Mouse (Mus musculus) neutrophil, adult 83 days (primary cell): ENCODE data around the gene Fgfr2. TPM values are rescaled to one million over a fixed set of nuclear protein-coding genes. Genes with fewer than 3 reads are reported as not detected.

Experiments
- total RNA-seq, 2 experiments: library from RNA; stranded (reverse); gene quantifications; one replicate each; pipeline ENCODE4 v1.2.4; 2023

Fgfr2 gene
- total RNA-seq = under 1 TPM; 0.57 to 0.82 TPM

DNA sequence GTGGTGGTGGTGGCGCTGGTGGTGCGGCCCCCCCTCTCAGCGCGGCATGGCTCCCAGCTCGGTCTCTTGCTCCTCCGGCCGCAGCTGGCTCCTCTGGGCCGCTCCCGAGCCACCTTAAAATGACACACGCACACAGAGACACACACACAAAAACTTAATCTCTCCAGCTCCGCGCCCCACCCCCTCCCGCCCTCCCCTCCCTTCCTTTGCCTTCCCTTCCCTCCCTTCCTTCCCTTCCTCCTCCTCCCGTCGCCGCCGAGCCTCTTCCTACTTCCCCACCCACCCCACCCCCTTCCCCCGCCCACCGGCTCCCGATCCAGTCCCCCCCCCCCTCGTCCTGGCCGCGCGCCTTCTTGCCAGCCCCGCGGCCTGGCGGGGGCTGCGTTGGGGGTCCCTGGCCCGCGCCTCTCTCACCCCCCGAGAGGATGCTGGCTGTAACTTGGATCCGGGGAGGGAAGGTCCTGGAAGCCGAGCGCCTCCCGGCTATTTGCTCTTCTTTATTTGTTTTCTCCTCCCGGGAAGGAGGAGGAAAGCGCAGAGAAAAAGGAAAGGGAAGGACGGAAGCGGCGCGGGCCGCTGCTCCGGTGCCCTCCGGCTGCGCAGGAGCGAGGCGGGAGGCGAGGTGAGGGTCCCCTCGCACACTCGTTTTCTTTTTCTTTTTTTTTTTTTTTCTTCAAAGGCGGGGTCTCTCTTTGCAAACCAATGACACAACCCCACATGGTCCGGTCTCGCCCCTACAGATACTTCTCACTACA, at the start of gene Fgfr2:
Fgfr2 (minus strand) TSS at position 107 of the 755 bp plus-strand sequence.

DNA sequence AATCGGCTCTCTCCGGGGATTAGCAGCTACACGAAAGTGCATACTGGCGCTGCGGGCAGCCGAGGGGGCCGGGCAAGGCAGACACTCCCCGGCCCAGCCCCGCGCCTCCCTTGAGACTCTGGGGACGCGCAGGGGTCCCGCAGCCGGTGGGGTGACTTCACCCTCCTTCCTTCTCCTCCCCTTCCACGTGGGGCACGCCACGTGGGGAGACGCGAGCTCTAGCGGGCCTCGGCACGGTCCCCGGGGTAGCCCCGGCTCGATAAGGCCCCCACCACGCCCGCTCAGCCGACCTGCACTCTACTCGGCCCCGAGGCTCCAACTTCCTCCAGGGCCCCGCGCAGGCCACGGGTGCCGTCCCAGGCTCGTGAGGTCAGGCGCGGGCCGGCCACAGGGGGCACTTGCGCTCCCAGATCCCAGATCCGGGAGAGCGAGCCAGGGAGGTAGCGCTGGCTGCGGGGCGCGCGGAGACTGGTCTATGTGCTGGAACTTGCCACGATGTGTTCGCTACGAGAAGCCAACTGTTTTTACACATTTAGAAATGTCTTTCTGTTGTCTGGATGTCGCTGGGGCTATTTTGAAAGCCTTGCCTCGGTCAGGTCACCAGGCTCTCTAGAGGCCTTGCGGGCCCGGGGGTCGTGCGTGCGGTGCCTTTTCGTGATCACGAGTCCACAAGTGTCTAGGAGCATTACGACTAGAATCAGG, 1.0 kb upstream of the Fgfr2 start, which contains the start of gene Ctbp2:
Ctbp2 (minus strand) TSS at position 356 of the 702 bp plus-strand sequence.

DNA sequence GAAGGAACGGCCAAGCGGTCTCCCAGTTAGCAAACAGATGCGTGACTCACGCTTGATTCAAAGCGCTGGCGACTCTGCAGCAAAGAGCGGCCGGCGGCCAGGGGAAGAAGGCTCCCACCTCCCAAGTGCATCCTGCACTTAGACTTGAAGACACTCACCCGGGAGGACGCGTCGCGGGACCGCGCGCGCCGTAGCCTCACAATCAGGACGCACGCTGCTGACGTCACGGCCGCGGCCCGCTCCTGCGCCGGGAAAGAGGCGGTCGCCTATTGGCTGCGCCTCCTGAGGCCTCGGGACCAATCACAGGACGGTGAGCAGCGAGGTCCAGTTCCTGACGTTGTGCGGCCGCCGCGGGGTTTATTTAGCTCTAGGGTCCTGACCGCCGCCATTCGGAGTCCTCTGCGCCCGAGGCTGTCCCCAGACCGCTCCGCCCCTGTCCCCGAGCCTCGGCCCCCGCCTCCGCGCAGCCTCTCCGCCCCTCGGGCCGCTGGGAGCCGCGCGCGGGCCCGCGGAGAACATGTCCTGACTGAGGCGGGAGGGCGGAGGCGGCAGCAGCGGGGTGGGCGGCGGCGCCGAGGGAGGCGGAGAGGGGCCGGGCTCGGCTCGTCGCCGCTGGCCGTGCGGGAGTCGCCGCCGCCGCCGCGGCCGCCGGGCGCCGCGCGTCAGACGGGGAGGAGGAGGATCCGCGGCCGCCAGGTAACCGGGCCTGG, 192.1 kb downstream of the Fgfr2 start, which contains the start of gene Zranb1:
Zranb1 (plus strand) TSS at position 293 of the 710 bp plus-strand sequence.

DNA sequence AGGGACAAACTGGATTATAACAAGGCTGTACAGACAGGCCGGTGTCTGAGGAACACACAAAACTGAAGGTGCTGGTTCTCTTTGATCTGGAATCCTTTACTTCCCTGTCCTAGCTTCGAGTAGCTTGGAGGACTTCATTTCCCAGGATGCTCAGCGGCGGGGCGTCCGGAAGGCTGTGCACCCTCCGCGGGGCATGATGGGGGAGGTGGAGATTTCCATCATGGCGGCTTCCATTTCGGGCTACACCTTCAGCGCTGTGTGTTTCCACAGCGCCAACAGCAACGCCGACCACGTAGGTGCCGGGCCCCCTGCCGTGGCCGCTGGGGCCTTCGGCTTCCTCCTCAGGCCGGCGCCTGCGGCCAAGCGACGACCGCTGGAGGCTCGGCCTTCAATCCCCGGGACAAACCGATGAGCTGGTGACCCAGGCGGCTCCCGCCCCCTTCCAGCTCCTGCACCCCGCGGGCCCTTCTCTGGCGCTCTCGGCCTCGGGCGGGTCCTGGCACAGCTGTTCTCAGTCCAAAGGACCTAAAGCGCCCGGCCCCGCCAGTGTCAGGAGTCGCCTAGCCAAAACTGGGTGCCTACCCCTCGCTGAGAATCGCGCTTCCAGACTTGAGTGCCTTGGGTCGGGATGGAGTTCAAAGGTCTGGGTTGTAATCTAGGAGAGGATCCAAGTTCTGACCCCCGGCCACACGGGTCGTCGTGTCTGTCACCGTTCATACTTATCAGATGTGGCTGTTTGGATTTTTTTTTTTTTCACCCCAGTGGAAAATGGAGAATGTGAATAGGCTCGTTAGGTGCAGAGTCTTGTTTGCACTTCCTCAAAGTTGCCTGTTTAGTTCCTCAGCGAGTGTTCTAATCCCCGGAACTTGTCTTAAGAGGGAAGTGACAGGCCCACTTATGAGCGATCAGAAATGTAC, 263.9 kb downstream of the Fgfr2 start, which contains the start of gene Abraxas2:
Abraxas2 (plus strand) TSS at position 184 of the 917 bp plus-strand sequence.

DNA sequence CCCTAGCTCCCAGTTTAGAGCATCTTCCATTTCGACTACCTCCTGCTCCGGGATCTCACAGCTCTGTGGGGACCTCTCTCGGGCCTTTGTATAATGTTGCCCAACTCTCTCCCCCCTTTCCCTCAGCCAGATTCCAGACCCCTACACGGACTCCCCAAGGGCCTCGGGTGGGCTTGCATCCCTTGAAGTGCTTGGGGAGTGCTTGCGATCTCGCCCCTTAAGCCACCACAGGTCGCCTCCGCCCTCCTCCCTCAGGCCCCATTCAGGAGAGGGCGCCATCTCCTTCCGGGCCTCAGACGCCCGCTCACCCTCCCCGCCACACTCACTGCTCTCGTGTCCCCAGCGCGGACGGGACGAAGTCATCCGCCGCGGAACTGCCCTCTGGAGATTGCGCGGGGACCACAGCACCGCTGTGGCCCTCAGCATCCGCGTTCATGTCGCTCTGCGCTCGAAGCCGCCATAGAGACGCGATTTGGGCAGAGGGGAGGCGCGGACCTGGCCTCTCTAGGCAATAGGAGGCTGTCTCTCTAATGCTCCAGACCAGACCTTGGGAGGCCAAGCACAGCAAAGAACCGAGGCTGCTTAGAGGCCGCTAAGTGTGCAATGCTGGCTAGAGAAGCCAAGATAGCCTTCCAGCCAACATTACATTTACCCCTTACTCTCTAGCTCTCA, 270.8 kb downstream of the Fgfr2 start, which contains the start of gene Eef1akmt2:
Eef1akmt2 (minus strand) TSS at position 501 of the 672 bp plus-strand sequence.

DNA sequence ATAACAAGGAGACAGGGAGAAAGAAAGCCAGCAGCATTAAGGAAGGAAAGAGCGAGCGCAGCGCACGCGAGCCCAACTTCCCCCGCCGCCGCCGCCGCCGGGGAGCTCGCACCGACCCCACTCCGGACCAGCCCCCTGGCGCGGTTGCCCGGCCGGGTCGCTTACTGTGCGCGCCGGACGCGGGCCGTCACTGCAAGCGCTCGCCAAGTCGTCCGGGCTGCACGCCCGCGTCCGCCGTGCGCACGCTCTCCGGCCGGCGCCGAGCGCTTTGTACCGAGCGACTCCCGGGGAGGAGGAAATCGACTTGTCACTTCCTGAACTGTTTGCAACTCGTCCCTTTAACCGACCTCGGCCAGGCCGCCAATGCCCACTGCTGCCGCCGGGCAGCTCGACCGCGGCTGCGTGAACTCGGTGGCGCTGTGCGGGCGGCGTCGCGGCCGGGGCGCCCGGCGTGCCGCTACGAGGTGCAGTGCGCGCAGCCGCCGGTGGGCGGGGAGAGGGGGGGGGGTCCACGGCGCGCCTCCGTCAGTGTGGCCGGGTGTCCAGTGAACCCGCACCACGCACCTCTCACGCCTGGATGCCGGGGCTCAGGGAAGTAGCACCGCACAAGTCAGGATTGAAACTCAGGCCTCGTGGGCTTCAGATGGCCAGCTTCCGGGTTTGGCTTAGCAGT, 309.6 kb downstream of the Fgfr2 start, which contains the start of gene Fam53b:
Fam53b (minus strand) TSS at position 471 of the 673 bp plus-strand sequence.

DNA sequence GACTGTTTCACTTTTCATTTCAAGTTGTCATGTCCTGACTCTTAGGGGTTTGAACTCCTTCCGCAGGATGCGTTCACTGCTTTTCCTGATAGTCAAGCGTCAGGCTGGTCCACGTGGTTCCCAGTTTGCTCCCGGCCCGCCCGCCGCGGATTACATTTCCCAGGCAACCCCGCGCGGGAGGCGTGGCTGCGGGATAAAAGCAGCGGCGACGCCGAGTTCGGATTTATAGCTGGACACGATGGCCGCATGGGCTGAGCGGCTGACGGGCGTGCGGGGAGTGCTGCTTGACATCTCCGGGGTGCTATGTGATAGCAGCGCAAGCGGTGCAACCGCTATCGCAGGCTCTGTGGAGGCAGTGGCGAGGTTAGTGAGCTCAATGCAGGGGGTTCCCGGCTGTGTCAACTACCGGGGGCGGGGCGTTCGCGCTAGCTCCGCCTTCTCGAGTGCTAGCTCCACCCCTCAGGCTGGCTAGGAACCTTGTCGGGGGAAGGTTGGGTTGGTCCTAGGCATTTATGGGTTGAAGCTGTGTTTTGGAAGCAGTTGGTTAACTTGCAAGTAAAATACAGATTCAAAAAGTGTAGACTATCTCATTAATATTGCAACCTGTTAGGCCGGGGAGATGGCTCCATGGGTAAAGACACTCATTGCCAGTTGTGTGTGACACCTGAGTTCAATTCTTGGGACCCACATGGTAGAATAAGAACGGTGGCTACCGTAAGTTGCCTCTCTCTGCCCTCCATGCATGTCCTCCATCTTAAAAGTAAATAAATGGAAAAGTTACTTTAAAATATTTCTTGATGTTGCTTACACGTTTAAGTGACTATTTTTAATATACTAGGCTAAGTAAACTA, 512.5 kb downstream of the Fgfr2 start, which contains the start of gene Lhpp:
Lhpp (plus strand) TSS at position 171 of the 851 bp plus-strand sequence.

DNA sequence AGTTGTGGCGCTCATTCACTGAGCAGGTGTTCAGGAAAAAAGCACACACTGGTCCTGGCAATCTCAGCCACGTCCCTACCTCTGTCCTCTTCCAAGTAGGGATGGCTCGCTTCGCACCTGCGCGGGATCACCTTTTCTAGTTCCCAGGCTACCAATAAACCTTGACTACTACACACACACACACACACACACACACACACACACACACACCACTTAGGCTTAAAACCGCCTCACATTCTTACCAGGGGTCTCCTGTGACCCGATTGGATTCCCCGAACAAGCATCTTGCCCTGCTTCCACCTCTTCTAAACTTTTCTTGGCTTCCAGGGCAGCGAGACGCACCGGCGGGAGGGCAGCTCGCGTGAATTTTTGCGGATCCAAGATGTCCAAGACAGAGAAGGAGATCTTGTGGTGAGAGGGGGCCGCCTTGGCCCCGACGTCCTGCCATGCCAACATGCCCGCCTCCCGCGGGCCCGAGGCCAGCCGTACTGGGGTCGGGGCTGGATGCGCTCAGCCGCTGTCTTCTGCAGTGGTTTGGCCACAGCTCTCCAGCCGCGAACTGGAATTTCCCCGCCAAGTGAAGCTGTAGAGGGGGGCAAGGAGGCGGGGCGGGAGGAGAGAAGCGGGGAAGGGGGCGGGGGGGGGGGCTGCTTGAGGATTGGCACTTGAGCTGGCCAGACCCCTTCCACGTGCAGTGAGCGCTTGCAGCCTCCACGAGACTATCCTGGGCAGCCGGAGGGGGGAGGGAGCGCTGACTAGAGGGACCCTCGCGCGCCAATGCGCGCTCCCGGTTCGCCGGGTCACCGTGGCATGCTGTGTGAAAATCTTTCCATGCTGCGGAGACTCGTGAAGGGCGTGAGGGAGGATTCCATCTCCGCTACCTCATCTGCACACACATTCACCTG, 523.8 kb downstream of the Fgfr2 start, which contains the start of gene Nkx1-2:
Nkx1-2 (minus strand) TSS at position 567 of the 905 bp plus-strand sequence.

DNA sequence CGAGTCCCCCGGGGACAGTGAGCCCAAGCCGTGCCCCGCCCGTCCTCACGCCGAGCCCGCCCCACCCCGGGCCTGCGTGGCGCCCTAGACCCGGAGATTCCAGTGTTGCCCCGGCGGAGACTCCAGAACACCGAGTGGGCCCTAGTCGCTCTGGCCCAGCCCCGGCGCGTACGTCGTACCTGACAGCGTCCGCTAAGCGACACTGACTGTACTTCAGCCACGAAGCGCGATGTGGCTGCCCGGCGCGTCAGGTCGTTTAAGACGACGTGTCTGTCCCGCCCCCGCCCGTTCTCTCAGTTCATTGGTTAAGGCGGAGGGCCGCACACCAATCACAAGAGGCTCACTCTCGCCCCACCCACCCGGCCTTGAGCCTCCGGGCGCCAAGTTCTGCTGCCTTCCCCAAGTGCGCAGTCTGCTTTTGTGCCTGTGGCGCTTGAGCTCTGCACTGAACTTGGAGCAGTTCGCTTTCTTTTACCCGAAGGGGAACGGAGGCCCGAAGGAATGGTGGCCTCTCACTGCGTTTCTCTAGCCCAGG, 547.0 kb downstream of the Fgfr2 start, which contains the start of gene Oat:
Oat (minus strand) TSS at position 283 of the 535 bp plus-strand sequence.

DNA sequence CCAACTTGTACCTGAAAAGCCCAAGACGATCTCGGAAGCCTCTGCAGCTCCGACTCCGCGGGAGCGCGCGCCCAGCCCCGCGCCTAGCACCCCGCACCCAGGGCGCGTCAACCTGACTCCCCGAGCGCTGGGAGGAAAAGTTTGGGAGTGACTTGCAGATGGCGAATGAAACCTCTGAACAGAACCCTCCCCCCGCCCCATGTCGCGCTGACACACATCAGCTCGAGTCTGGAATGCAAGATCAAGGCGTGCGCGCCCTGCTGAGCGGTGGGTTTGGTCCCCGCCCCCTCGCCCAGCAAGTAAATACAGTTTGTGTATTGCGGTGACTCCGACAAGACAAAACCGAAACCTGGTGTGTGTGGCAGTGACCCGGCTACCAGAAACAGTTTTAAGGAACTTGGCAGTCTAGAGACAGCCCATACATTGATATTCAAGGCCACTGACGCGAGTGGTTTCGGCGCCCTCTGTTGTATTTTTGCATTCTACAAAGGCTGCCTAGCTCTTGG, 806.1 kb downstream of the Fgfr2 start, which contains the start of gene Chst15:
Chst15 (minus strand) TSS at position 193 of the 506 bp plus-strand sequence.

DNA sequence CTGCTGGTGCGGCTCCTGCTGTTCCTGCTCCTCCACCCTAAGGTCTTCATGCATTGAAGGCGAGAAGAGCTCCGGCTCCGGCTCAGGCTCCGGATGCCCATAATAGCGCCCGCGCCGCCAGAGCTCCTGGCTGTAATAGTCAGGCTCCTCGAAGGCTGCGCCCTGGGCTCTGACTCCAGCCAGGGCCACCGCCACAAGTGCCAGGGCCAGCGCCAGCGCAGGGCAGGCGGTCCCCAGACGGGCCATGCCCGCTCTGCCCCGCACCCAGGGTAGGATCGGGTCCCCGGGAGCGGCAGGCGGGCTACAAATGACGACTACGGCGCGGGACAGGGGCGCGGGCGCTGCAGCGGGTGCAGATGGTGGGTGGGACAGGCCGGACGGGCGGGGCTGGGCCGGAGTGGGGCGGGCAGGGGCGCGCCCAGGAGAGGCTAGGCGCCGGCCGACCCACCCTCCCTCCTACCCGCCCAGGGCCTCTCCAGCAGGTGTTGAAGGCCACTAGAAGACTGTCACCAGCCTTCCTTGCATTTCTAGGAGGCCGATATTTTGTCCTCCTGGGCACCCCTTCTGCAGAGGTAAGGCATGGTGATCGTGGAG, 968.7 kb downstream of the Fgfr2 start, which contains the start of gene Cpxm2:
Cpxm2 (minus strand) TSS at position 372 of the 594 bp plus-strand sequence.

DNA sequence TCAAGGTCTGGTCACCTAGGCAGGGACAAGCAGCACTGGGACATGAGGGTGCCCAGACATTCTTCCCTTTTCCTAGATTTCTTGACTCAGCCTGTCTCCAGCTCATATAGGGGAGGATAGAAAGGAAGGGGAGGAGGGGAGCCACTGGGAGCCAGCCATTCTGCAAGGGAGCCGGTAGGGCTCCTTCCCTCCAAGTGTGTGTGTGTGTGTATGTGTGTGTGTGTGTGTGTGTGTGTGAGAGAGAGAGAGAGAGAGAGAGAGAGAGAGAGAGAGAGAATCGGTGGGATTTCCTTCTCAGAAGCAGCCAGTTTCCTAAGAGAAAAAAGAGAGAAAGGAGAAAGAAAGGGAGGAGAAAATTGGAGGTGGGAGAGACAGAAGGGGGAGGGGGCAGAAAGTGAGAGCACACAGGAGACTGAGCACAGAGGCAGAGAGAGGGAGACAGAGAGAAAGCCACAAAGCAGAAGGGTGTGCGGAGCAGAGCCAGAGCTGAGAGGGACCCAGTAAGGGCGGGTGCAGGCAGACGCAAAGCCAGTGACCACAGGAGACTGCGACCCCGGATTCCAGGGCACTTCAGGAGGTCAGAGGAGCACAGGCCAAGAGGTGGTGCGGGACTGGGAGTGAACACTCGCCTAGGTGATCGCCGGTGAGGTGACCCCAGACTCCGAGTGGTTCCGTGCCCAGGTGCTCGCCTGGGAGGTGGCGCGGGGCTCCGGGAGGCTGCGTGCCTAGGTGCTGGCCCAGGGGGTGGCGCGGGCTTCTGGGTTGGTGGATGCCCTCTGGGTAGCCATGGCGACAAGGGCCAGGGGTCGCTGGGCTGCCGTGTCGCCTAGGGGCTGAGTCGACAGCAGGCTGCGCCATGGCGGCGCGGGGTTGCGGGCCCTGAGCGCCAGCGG, 1156.9 kb downstream of the Fgfr2 start, which contains the start of gene Gpr26:
Gpr26 (plus strand) TSS at position 438 of the 893 bp plus-strand sequence.

DNA sequence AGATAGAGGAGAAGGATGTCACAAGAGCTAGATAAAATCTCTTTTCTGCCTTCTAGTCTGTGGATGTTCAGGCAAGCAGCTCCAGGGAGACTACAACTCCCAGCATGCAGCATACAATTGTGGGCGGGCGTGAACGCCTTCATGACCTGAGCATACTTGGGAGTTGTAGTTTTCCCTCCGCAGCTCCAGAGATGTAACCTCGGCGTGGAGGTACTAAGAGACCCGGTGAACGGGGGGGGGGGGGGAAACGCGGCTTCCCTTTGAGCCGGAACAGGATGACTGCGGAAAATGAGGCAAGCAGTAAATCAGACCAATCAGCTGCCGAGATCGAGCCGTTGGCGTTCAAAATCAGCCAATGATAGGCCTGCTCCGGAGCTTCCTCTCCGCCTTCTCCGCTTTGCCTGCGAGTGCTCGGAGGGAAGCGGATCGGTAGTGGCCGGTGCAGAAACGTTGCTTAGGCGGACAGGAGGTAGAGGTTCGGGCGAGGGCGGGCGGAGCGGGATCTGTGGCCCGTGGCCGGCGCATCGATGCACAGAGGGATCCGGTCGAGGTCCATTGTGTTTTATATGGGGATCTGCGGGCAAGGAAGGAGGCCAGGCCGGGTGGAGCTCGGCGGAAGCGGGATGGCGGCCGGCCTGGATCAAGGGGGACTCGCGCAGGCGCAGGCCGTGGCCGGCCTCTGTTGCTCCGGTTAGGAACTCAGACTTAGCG, 1563.0 kb downstream of the Fgfr2 start, which contains the start of gene Bub3:
Bub3 (plus strand) TSS at position 237 of the 711 bp plus-strand sequence.

DNA sequence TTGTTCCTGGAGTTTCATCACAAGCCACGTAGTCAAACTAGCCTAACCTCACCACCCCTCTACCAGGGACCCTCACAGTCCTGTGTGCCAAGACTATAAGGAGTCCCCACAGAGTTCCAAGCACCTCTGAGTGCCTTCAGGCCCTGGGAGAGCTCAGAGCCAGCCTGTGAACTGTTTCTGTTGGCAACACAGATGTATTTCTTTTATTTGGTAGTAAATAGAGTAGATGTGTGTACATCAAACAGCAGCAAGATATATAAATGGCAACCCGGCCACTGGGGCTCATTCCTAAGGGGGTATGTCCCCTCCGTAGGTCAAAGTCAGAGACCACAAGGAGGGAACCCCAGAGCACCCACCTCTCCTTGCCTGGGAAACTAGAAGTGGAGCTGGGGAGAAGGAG, 1574.7 kb downstream of the Fgfr2 start, which contains the start of gene Hmx2:
Hmx2 (plus strand) TSS at position 301 of the 400 bp plus-strand sequence.

